Mouse (Mus musculus) limb, embryonic 13.5 days (tissue): Measurements from ENCODE around the gene Srsf4. TPM values are rescaled to one million over a fixed set of nuclear protein-coding genes. Genes with fewer than 3 reads are reported as not detected.

Source experiments
- ATAC-seq: fragments of 200-750 bp; cut with Nextera tagmentation; 2 replicates; pipeline ENCODE4 v1.8.0; 2017; ENCODE audit warnings: low read depth, moderate number of reproducible peaks, moderate TSS enrichment; ENCODE audit not compliant: low FRiP score
- H3K27ac ChIP-seq: fragments of 300-500 bp; sonication (generic); 2 replicates; pipeline ENCODE4 v1.5.1; 2015; ENCODE audit warnings: inconsistent platforms, mild to moderate bottlenecking, moderate library complexity
- H3K27me3 ChIP-seq: fragments of 300-500 bp; sonication (generic); 2 replicates; pipeline ENCODE4 v1.6.1; 2015; ENCODE audit warnings: mild to moderate bottlenecking, inconsistent platforms
- H3K36me3 ChIP-seq: fragments of 300-500 bp; sonication (generic); 2 replicates; pipeline ENCODE4 v1.6.1; 2015; ENCODE audit warnings: inconsistent platforms, mild to moderate bottlenecking, moderate library complexity
- H3K4me1 ChIP-seq: fragments of 300-500 bp; sonication (generic); 2 replicates; pipeline ENCODE4 v1.6.1; 2015; ENCODE audit warnings: inconsistent platforms
- H3K4me2 ChIP-seq: fragments of 300-500 bp; sonication (generic); replicated peaks from 2 replicates; pipeline ENCODE4 v1.6.1; 2015; ENCODE audit warnings: inconsistent platforms, mild to moderate bottlenecking, moderate library complexity
- H3K4me3 ChIP-seq: fragments of 300-500 bp; sonication (generic); 2 replicates; pipeline ENCODE4 v1.5.1; 2015; ENCODE audit warnings: moderate library complexity, mild to moderate bottlenecking, inconsistent platforms
- H3K9ac ChIP-seq: fragments of 300-500 bp; sonication (generic); 2 replicates; pipeline ENCODE4 v1.6.1; 2015; ENCODE audit warnings: mild to moderate bottlenecking, inconsistent platforms
- H3K9me3 ChIP-seq: fragments of 300-500 bp; sonication (generic); 2 replicates; pipeline ENCODE4 v1.6.1; 2016; ENCODE audit warnings: inconsistent platforms
- WGBS: fragments of 180-500 bp; shearing (Covaris S2); methylation state at CpG from one replicate; pipeline ENCODE4 v1.1.7; 2015; 5-methylcytosine and 5-hydroxymethylcytosine counted together
- polyA plus RNA-seq: library from polyadenylated mRNA; unstranded; fragments of >200 nt; fragmentation: Nextera tagmentation; extraction: Ambion mirVana; gene quantifications from 2 replicates; pipeline ENCODE4 v1.2.1, GENCODE M21; 2015

The Srsf4 gene
- polyA plus RNA-seq, 1 experiment from 2014 or later = 123 TPM

DNA sequence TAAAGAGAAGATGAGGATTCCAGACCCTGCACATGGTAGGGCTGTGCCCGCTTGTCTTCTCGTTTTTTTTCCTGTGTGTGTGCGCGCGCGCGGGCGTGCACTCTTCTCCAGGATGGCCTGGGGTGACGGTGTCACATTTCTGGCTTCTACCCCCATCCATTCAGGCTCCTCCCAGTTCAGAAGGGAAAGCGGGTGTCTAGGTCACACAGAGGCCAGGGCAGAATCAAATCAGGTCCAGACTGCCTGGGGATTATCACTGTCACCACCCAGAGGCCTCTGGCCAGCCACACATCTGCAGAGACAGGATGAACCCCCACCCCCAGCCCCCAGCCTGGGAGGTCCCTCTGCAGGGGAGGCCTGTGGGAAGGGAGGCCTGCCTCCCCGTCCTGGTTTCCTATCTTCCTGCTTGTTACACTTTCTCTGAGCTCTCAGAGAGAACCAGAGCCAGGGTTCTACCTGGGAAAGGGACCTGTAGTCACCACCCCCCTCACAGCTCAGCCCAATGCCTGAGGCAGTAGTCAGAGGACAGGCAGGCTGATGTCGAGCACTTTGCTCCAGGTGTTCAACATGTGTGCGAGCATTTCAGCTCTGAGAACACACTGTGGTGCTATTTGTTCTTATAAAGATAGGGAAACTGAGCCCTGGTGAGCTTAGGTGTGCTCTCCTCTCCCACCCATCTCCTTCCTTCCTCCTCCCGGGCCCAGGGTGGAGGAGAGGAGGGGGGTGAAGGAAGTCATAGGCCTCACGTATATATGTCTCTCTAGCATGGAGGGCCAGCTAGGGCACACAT is 45.5 kb downstream of the Srsf4 start:
- Histone ChIP-seq H3K9ac (peak overlapping the region; percentile 31; the same call in 1 of the 2 replicates), H3K27ac (peak overlapping the region; percentile 93), H3K9me3 (no peaks in the 10 kb centered on the region), H3K4me2 (peak overlapping the region; percentile 85), H3K4me3 (peak overlapping the region; percentile 76; the same call in 1 of the 2 replicates), H3K4me1 (peaks cover 85% of the 10 kb centered on the region), H3K27me3 (peaks cover 39% of the 10 kb centered on the region), H3K36me3 (peaks cover 14% of the 10 kb centered on the region)
- peak; percentile 13; the same call in 1 of the 2 replicates for ATAC-seq
- WGBS = 4% methylated on average over 15 of the region's 15 CpGs

DNA sequence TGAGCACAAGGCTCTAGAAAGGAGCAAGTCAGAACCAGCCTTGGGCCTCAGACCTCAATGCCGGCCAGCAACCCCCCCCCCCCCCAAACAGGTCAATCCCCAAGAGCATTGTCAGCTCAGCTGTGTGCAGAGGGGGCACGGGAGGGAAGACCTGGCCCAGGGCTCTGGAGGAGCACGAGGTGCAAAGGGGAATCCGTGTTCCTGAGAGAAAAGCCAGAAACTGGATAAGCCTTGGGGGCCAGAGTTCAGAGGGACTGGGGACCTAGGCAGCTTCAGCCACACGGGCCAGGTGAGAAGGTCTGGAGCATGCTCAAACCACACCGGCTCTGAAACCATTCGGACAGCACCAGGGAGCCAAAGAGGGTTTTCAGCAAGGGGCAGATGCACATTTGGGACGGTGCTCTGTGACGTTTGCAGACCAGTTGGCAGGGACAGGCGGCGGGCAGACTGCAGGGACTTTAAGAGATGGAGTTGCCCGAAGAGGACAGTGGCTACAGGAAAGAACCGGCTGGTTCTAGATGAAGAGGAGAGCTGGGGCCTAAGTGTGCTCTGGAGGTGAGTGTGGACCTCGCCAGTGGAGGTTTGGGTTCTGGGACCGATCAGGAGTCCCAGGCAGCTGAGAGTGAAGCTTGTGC is 46.2 kb downstream of the Srsf4 start:
- no peak for ATAC-seq
- peaks cover 86% of the 10 kb centered on the region for H3K4me1 ChIP-seq
- peak overlapping the region; percentile 76 for H3K4me3 ChIP-seq
- 9% methylated on average over 15 of the region's 15 CpGs for WGBS
- no peaks in the 10 kb centered on the region for H3K9me3 ChIP-seq
- peaks cover 41% of the 10 kb centered on the region for H3K27me3 ChIP-seq
- H3K27ac ChIP-seq = peak overlapping the region; percentile 93
- peak overlapping the region; percentile 86 for H3K9ac ChIP-seq
- peaks cover 14% of the 10 kb centered on the region for H3K36me3 ChIP-seq
- H3K4me2 ChIP-seq = peak overlapping the region; percentile 85

DNA sequence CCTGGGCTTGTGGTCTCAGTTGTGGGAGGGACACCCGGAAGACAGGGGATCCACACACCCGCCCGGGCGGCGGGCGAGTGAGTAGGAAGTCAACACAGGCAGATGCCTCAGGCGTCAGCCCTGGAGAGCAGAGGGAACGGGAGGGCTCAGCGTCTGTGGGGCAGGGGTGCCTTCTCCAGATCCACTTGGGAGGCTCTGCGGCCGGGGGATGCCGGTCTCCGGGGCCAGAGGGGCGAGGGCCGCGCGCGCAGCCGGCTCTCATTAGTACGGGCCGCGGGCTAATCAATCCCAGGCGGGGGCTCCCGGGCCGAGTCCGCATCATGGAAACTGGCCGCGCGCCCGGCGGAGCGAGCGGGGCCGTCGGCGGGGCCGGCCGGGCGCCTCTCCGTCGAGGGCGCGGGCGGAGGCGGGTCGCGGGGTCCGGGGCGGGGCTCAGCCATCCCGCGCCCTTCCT is 46.8 kb downstream of the Srsf4 start:
- Histone ChIP-seq H3K27me3 (peaks cover 42% of the 10 kb centered on the region), H3K36me3 (peaks cover 19% of the 10 kb centered on the region), H3K9ac (peak overlapping the region; percentile 86), H3K27ac (peak overlapping the region; percentile 93), H3K4me1 (peaks cover 87% of the 10 kb centered on the region), H3K4me2 (peak overlapping the region; percentile 85), H3K4me3 (peak overlapping the region; percentile 76), H3K9me3 (no peaks in the 10 kb centered on the region)
- peak; percentile 24; the same call in 1 of the 2 replicates for ATAC-seq
- WGBS = under 1% methylated on average over 51 of the region's 51 CpGs

DNA sequence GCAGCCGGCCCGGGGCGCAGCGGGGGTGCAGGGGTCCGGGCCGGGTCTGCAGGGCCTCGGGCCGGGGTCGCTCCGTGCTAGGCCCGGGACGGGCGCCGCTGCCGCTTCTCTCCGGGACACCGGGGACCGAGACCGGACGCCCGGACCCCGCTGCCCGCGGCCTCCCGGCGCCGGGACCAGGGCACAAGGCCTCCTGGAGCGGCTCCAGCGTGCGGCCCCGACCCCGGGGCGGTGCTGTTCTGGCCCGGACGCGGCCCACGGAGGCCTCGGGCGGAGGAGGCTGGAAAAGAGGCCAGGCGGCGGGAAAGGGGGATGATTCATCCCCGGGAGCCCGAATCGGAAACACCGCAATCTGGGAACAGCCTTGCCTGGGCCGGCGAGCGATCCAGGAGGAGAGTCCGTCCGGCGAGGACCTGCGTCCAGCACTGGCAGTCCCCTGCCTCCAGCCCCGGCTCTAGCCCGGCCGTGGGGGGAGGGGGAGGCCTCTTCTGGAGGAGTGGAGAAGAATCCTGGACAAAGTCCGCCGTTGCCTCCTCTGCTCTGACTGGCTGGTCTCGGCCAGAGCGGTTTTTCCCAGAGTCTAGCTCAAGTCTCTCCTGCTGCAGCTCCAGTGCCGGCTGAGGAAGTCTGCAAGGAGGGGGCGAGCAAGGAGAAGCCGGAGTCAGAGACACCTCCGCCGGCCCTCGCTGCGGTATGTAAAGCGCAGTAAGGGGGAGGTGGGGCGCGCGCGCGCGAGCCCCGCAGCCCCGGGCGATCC is 47.4 kb downstream of the Srsf4 start:
- H3K4me2 ChIP-seq = peak overlapping the region; percentile 85
- peak overlapping the region; percentile 76 for H3K4me3 ChIP-seq
- peak; percentile 26 for ATAC-seq
- peak overlapping the region; percentile 93 for H3K27ac ChIP-seq
- H3K9ac ChIP-seq = peak overlapping the region; percentile 86
- H3K9me3 ChIP-seq = no peaks in the 10 kb centered on the region
- under 1% methylated on average over 61 of the region's 76 CpGs for WGBS
- H3K36me3 ChIP-seq = peaks cover 25% of the 10 kb centered on the region
- peaks cover 86% of the 10 kb centered on the region for H3K4me1 ChIP-seq
- peaks cover 45% of the 10 kb centered on the region for H3K27me3 ChIP-seq

DNA sequence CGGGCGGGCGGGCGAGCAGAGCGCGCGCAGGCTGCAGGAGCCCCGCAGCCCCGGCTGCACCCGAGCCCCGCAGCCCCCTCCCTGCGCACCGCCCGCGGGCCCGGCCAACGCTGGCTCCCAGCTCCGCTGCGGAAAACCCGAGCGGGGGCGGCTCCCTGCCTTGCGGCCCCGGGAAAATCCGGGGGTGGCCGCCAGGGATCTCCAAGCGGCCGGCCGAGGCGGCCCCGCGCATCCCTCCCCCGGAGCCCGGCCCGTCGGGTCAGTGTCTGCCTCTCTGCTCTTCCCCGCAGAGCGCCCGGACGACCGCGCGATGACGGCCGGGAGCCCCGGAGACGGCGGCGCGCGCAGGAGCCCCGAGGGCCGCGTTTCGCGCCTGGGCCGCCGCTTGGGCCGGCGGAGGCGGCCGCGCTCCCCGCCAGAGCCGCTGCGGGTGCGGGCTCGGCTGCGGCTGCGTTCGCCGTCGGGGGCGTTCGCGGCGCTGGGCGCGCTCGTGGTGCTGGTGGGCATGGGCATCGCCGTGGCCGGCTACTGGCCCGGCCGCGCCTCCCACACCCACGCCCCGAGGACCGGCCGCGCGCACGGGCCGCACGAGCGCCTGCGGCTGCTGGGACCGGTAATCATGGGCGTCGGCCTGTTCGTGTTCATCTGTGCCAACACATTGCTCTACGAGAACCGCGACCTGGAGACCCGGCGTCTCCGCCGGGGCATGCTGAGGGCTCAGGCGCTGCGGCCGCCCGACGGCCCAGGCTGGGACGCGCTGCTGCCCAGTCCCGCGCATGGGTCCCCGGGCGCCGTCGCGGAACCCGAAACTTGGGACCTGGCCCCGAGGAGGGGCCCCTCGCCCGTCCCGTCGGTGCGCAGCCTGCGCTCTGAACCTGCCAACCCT is 48.3 kb downstream of the Srsf4 start, which contains the start of gene Tmem200b:
TSS of gene Tmem200b (plus strand) at position 311 of the 886 bp plus-strand sequence.
- Histone ChIP-seq H3K36me3 (peaks cover 34% of the 10 kb centered on the region), H3K4me3 (peak within 1 kb of the TSS; percentile 76), H3K4me1 (peaks cover 82% of the 10 kb centered on the region), H3K27ac (peak within 1 kb of the TSS; percentile 93), H3K27me3 (peaks cover 36% of the 10 kb centered on the region), H3K9me3 (no peaks in the 10 kb centered on the region), H3K4me2 (peak within 1 kb of the TSS; percentile 85), H3K9ac (peak within 1 kb of the TSS; percentile 86)
- WGBS = 1% methylated on average over 78 of the region's 130 CpGs
- ATAC-seq = peak; percentile 16; the same call in 1 of the 2 replicates

DNA sequence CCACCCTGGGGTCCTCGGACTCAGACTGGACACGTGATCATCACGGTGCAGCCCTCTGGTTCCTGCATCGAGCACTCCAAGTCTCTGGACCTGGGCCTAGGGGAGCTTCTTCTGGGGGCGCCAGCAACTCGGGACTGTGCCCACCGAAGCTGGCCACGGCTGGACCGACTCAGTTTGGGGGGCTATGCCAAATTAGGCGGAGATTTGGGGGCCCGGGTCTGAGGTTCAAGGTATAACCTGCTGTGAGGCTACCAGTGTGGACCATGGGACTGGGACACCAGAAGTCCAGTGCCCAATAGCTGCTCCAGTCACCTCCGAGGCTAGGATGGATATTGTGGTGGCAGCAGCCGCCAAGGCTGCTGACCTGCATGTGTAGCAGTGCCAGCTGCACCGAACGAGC is 49.0 kb downstream of the Srsf4 start:
- H3K4me1 ChIP-seq = peaks cover 75% of the 10 kb centered on the region
- no peak for ATAC-seq
- H3K36me3 ChIP-seq = peaks cover 41% of the 10 kb centered on the region

DNA sequence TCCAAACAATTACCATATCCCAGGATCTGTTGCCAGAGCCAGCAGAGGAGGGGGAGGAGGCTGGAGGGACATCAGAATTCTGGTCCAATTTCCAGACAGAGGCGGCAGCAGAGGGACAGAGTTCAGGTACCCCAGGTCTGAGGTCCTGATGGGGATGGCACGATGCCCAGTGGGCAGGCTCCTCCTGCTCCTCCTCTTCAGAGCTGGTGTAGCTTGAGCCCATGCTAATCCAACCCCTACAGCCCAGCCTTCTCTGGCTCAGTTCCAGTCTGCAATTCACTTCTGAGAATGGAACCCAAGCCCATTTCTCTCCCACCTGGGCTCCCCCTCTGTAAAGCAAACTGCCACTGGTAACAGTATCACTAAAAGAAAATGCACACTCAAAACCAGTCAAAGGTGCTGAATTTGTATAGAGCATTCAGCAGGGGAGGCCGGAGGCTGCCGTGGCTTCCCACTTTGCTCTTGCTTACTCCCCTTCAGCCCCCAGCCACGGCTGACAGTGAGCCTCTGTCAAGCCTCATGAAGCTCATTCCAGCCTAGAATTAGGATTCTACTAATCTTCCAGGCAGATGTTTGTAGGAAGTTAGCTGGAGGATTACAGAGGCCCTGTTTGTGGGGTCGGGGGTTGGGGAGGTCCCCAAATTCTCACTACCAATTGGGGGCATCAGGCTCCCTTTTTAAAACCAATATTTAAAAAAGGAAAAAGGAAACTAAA is 50.8 kb downstream of the Srsf4 start:
- H3K9me3 ChIP-seq = no peaks in the 10 kb centered on the region
- H3K9ac ChIP-seq = no peak overlapping the region
- H3K4me2 ChIP-seq = peak overlapping the region; percentile 85
- H3K27me3 ChIP-seq = peaks cover 23% of the 10 kb centered on the region
- peak overlapping the region; percentile 33; the same call in 1 of the 2 replicates for H3K27ac ChIP-seq
- H3K4me1 ChIP-seq = peaks cover 60% of the 10 kb centered on the region
- H3K4me3 ChIP-seq = peak overlapping the region; percentile 2; the same call in 1 of the 2 replicates
- no peak for ATAC-seq
- WGBS = 59% methylated on average over 6 of the region's 6 CpGs
- H3K36me3 ChIP-seq = peaks cover 60% of the 10 kb centered on the region

More for the DNA sequence above, 49.0 kb downstream of the Srsf4 start:
- H3K27me3 ChIP-seq = peaks cover 29% of the 10 kb centered on the region
- H3K27ac ChIP-seq = no peak overlapping the region
- H3K9me3 ChIP-seq = no peaks in the 10 kb centered on the region
- peak overlapping the region; percentile 85 for H3K4me2 ChIP-seq
- H3K9ac ChIP-seq = peak overlapping the region; percentile 86
- peak overlapping the region; percentile 76 for H3K4me3 ChIP-seq
- 56% methylated on average over 15 of the region's 15 CpGs for WGBS

DNA sequence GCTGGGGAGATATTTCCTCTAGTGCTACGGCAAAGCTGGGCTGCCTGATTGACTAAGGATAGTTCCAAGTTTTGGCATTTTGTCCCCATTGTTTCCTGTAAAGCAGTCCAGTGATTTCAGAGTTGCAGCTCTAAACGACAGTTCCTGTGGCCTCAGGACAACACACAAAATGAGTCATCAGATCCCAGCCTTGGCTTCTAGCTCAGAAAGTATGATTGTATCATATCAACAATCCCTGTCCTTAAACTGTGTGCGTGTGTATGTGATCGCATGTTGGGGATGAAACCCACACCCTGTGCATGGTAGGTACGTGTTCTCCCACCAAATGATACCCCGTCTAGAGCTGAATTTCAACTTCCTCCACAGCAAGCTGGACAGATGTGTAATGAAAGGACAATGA is 55.7 kb downstream of the Srsf4 start:
- WGBS = 91% methylated on average over 6 of the region's 6 CpGs
- H3K9me3 ChIP-seq = no peaks in the 10 kb centered on the region

DNA sequence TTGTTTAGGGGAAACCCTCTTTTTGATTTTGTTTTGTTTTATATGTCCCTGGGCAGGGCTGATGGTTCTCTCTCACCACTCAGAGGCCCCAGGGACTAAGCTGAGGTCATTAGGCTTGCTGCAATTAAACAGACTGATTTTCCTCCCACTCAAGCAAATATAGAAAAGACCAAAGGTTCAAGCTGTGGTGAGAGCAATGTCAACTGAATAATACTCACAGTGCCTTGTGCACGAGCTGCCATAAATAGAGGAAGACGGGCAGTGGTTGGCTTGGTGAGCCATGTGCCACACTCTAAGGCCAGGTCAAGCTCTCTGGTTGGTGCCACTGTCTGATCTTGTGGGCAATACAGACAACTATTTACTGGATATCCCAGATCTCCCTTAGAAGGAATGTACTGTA is 66.0 kb downstream of the Srsf4 start:
- WGBS = 82% methylated on average over 2 of the region's 2 CpGs
- Histone ChIP-seq H3K4me1 (peaks cover 10% of the 10 kb centered on the region), H3K27ac (no peak overlapping the region), H3K4me2 (no peak overlapping the region), H3K4me3 (no peak overlapping the region), H3K9me3 (no peaks in the 10 kb centered on the region), H3K27me3 (no peaks in the 10 kb centered on the region), H3K9ac (no peak overlapping the region), H3K36me3 (peaks cover 37% of the 10 kb centered on the region)
- ATAC-seq = no peak

More for the DNA sequence above, 55.7 kb downstream of the Srsf4 start:
- H3K27me3 ChIP-seq = peaks cover 4% of the 10 kb centered on the region; the same call in 1 of the 2 replicates
- peaks cover 91% of the 10 kb centered on the region for H3K36me3 ChIP-seq
- H3K4me1 ChIP-seq = peaks cover 21% of the 10 kb centered on the region
- no peak overlapping the region for H3K4me2 ChIP-seq
- ATAC-seq = no peak
- no peak overlapping the region for H3K27ac ChIP-seq
- H3K9ac ChIP-seq = no peak overlapping the region
- no peak overlapping the region for H3K4me3 ChIP-seq

DNA sequence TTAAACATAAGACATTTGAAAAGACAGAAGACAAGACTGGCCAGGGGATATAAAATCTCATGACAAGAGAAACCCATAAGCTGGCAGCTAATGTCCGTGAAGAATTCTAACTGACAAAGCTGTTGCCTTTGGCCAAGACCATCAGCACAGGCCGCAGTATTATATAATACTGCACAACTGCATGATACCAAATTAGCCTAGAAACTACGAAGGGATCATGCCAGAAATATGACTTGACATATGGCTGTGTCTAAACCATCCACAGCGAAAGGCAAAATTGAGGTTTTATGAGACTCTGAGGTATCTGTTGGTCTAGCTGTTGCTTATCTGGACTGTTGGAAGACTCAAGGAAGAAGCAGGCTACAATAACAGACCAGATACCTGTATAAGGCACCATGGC is 67.4 kb downstream of the Srsf4 start:
- no peak for ATAC-seq
- Histone ChIP-seq H3K9me3 (no peaks in the 10 kb centered on the region), H3K9ac (no peak overlapping the region), H3K4me3 (no peak overlapping the region), H3K4me2 (no peak overlapping the region), H3K27me3 (no peaks in the 10 kb centered on the region), H3K4me1 (peaks cover 13% of the 10 kb centered on the region), H3K27ac (no peak overlapping the region), H3K36me3 (peaks cover 25% of the 10 kb centered on the region)
- 96% methylated on average over 4 of the region's 4 CpGs for WGBS
